Mouse (Mus musculus) G1E (cell line): ENCODE results near the gene Cttn. TPM values are rescaled to one million over a fixed set of nuclear protein-coding genes. Genes with fewer than 3 reads are reported as not detected.

ENCODE experiments used
- ATAC-seq: 2 replicates; pipeline ENCODE4 v1.8.0; 2016; ENCODE audit warnings: mild to moderate bottlenecking; ENCODE audit not compliant: insufficient number of reproducible peaks, poor library complexity, low FRiP score, severe bottlenecking; ENCODE audit errors: extremely low read depth
- DNase-seq: peaks from one replicate; pipeline ENCODE4 v3.0.0; 2012; ENCODE audit warnings: low spot score
- H3K27me3 ChIP-seq: 2 replicates; pipeline ENCODE4 v1.6.1; 2012; ENCODE audit warnings: mild to moderate bottlenecking, low read length, inconsistent platforms; ENCODE audit not compliant: insufficient read depth
- H3K36me3 ChIP-seq: replicated peaks from 2 replicates; pipeline ENCODE3; 2012; ENCODE audit warnings: mild to moderate bottlenecking, inconsistent platforms
- H3K4me1 ChIP-seq: 2 replicates; pipeline ENCODE4 v1.6.1; 2012; ENCODE audit warnings: low read depth, low read length, inconsistent platforms, mixed read lengths; ENCODE audit not compliant: insufficient read depth
- H3K4me3 ChIP-seq: 2 replicates; pipeline ENCODE4 v1.5.1; 2012; ENCODE audit warnings: low read depth, mild to moderate bottlenecking, inconsistent platforms, low read length, moderate library complexity, mixed read lengths
- H3K9me3 ChIP-seq: replicated peaks from 2 replicates; pipeline ENCODE4 v1.6.1; 2012; ENCODE audit warnings: inconsistent platforms
- CTCF ChIP-seq: IDR thresholded peaks from 2 replicates; pipeline ENCODE4 v1.5.1; 2012; ENCODE audit warnings: low read depth, low read length, inconsistent platforms, mixed read lengths
- GATA1 ChIP-seq: IDR thresholded peaks from 2 replicates; pipeline ENCODE4 v1.6.1; 2012; ENCODE audit warnings: borderline replicate concordance, low read length, inconsistent platforms, mixed read lengths
- GATA2 ChIP-seq: IDR thresholded peaks from 2 replicates; pipeline ENCODE4 v1.6.1; 2012; ENCODE audit warnings: low read depth, low read length, inconsistent platforms, borderline replicate concordance
- POLR2AphosphoS5 ChIP-seq: IDR thresholded peaks from 2 replicates; pipeline ENCODE4 v1.6.1; 2012; ENCODE audit warnings: low read depth, low read length, inconsistent platforms; ENCODE audit not compliant: insufficient replicate concordance
- TAL1 ChIP-seq: conservative IDR thresholded peaks from 2 replicates; pipeline ENCODE4 v1.6.1; 2012; ENCODE audit warnings: low read depth, low read length, inconsistent platforms, mixed read lengths
- polyA plus RNA-seq: library from polyadenylated mRNA; stranded (reverse); fragments of >175 nt; gene quantifications from 2 replicates; pipeline ENCODE4 v1.2.3, GENCODE M21; 2012
- total RNA-seq, 2 experiments: library from RNA; stranded (forward) in 1 of 2; stranded (reverse) in 1 of 2; fragments of 200-1000 nt in 1 of 2; fragments of >200 nt in 1 of 2; fragmentation: Nextera tagmentation in 1 of 2; gene quantifications; 2 replicates each; pipeline ENCODE4 v1.2.3; 2014 to 2017

Gene Cttn
- total and polyA plus RNA-seq, 3 experiments: 23.8 to 107 (median 34.1) TPM

DNA sequence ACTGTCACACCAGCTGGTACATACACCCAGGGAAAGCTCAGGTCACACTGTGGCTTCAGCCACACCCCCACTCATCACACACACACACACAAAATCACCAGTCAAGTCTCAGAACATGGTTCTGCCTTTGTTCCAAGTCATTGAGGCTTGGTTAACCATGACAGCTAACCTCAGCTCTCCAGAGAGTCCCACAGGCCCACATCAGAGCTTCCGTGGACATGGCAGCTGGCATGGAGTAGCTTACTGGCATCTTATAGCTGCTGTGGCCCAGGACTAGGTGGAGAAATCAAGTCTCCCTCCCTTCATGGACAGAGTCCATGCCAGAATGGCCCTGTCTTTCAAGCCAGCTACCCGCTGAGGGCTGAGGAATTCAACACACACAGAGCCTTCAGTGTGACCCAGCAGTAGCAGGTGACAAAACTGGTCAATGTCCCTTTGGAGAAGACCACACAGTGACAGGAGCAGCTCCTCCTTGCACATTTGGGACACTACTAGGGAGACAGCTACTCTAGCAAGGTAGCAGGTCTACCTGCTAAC lies 62.3 kb downstream of the Cttn start:
- ATAC-seq (no peak), DNase-seq (no peak)
- Histone ChIP-seq H3K36me3 (no peaks in the 10 kb centered on the region), H3K27me3 (peaks cover 45% of the 10 kb centered on the region), H3K4me1 (no peaks in the 10 kb centered on the region), H3K4me3 (no peak overlapping the region), H3K9me3 (no peaks in the 10 kb centered on the region)
- no peak for TF ChIP-seq TAL1
- TF ChIP-seq GATA1: no peak
- no peak for TF ChIP-seq GATA2
- TF ChIP-seq CTCF: no peak
- no peak for TF ChIP-seq POLR2AphosphoS5

DNA sequence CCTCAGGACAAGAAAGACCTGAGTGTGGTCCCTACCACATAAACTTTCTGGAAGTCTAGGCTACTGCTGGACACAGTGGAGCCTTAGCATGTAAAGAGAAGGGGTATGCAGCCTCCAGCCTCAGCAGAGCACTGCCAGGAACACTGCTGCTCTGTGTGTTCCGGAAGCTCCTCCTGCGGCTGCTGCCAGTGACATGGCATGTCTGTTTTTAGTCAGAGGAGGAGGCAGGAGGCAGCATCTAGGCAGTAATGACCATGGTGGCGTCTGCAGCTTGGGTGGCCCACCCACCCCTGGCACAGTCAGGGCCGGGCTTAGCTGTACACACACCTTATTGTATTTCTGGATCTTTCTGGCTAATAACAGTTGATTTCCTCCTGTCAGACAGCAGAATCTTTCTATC lies 63.1 kb downstream of the Cttn start:
- H3K9me3 ChIP-seq: no peaks in the 10 kb centered on the region
- no peak for TF ChIP-seq POLR2AphosphoS5
- no peak for TF ChIP-seq CTCF
- TF ChIP-seq GATA1: no peak
- no peak for TF ChIP-seq TAL1
- no peak for TF ChIP-seq GATA2
- no peaks in the 10 kb centered on the region for H3K4me1 ChIP-seq
- ATAC-seq: no peak
- H3K4me3 ChIP-seq: no peak overlapping the region
- DNase-seq: no peak
- peaks cover 45% of the 10 kb centered on the region for H3K27me3 ChIP-seq
- H3K36me3 ChIP-seq: no peaks in the 10 kb centered on the region

- H3K27me3 ChIP-seq: peaks cover 32% of the 10 kb centered on the region
- no peak for ATAC-seq
- no peaks in the 10 kb centered on the region for H3K36me3 ChIP-seq
- no peak for DNase-seq
- H3K4me1 ChIP-seq: no peaks in the 10 kb centered on the region
- no peaks in the 10 kb centered on the region for H3K9me3 ChIP-seq
- H3K4me3 ChIP-seq: no peak overlapping the region
- TF ChIP-seq GATA2: no peak
- no peak for TF ChIP-seq POLR2AphosphoS5
- no peak for TF ChIP-seq CTCF
- TF ChIP-seq TAL1: no peak
- TF ChIP-seq GATA1: no peak
Observed at GRCm38 (mm10) chr7:144402492-144402891, 68.3 kb downstream of the Cttn start.

- H3K4me1 ChIP-seq: peaks cover 8% of the 10 kb centered on the region; the same call in 1 of the 2 replicates
- TF ChIP-seq POLR2AphosphoS5 (no peak), CTCF (no peak), GATA2 (no peak), GATA1 (no peak), TAL1 (no peak)
- DNase-seq (no peak), ATAC-seq (no peak)
- H3K27me3 ChIP-seq: peaks cover 18% of the 10 kb centered on the region
- H3K4me3 ChIP-seq: no peak overlapping the region
- no peaks in the 10 kb centered on the region for H3K36me3 ChIP-seq
- no peaks in the 10 kb centered on the region for H3K9me3 ChIP-seq
Observed at GRCm38 (mm10) chr7:144391727-144392126, 79.1 kb downstream of the Cttn start.

- TF ChIP-seq POLR2AphosphoS5 (no peak), TAL1 (no peak), CTCF (no peak), GATA1 (no peak), GATA2 (no peak)
- DNase-seq (no peak), ATAC-seq (no peak)
- Histone ChIP-seq H3K4me3 (no peak overlapping the region), H3K4me1 (peaks cover 8% of the 10 kb centered on the region; the same call in 1 of the 2 replicates), H3K36me3 (no peaks in the 10 kb centered on the region), H3K27me3 (peaks cover 17% of the 10 kb centered on the region), H3K9me3 (no peaks in the 10 kb centered on the region)
Observed at GRCm38 (mm10) chr7:144390676-144391075, 80.1 kb downstream of the Cttn start.

- ATAC-seq: no peak
- no peaks in the 10 kb centered on the region for H3K36me3 ChIP-seq
- peaks cover 19% of the 10 kb centered on the region for H3K27me3 ChIP-seq
- DNase-seq: no peak
- peaks cover 8% of the 10 kb centered on the region; the same call in 1 of the 2 replicates for H3K4me1 ChIP-seq
- no peak overlapping the region for H3K4me3 ChIP-seq
- TF ChIP-seq POLR2AphosphoS5 (no peak), TAL1 (no peak), CTCF (no peak), GATA2 (no peak), GATA1 (no peak)
- no peaks in the 10 kb centered on the region for H3K9me3 ChIP-seq
Observed at GRCm38 (mm10) chr7:144389704-144390103, 81.1 kb downstream of the Cttn start.
